Mouse (Mus musculus): ENCODE results near the gene Dctn1.

Dctn1 gene

DNA sequence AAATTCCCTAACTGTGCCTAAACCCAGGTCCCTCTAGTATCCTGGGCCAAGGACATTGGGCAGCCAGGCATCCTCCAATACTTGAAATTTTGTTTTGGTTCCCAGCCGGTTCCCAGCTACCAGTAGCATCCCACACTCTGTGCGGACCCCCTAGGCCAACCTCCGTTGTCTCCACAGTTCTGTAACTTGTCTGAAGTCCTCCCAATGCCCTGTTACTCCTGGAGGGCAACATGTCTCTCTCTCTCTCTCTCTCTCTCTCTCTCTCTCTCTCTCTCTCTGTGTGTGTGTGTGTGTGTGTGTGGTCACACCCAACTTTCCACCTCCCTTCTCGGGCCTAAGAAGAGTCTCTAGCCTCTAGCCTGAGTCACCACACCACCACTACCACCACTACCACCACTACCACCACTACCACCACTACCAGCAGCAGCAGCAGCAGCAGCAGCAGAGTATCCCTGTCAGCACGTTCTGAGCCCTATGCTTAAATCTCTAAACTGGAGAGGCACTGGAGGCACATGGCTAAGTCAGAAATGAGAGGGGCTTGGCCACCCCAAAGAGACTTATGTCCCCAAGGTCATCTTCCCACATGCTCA is 29.3 kb upstream of the Dctn1 start:
- no peak for DNase-seq (ENCODE audit: low spot score in 2 of 2)

DNA sequence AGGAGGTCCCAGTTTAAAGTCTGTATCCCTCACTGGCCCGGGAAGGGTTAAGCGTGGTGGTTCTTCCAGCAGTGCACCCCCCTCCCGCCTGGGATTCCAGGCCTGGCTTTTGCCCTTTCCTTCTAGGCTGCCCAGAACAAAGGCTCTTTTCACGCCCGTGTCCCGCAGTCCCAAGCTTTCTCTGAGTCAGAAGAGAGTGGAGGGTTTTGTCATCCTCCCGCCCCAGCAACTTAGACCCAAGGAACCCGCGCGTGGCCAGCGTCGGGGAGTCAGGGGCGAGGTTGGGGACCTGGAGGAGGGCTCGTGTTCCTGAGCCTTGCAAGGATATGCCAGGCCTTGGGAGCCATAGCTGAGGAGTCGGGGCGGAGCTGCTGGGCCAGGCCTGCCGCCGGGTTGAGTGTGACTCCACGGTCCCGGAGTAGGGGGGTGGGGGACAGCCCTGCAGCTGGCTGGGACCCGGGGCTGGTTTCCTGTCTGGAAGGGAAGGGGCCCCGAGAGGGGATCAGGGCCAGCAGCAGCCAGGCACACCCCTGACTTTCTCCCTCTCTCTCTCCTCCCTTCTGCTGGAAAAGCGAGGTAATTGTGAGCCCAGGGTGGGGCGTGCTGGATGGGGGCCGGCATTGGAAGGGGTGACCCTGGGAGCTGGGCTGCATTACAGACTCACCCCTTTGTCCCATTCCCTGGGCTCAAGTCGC is 28.7 kb upstream of the Dctn1 start:
- peak; percentile 16 to 31 for DNase-seq (ENCODE audit: low spot score in 2 of 2)

DNA sequence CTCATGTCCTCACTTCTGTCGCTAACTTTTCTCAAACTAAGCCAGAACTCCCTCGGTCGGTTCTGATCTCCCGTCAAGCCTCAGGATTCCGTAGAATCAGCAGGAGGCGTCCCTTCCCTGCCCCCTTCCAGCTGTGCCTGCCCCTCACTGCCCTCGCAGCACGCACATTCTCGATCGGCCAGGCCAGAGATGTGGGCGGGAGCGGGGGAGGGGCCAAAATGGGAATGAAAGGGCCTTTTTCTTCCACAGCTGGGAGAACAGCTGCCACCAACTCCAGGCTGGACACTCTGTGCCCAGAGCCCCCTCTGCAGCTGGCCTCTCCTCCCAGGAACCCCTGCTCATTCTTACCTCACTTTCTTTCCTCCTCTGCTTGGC is 28.2 kb upstream of the Dctn1 start:
- peak in 1 of 2 experiments; percentile 61 for DNase-seq (ENCODE audit: low spot score in 2 of 2)

GRCm38 (mm10) chr6:83138056-83138455 is 27.7 kb upstream of the Dctn1 start:
- peak in 1 of 2 experiments; percentile 27 for DNase-seq (ENCODE audit: low spot score in 2 of 2)

DNA sequence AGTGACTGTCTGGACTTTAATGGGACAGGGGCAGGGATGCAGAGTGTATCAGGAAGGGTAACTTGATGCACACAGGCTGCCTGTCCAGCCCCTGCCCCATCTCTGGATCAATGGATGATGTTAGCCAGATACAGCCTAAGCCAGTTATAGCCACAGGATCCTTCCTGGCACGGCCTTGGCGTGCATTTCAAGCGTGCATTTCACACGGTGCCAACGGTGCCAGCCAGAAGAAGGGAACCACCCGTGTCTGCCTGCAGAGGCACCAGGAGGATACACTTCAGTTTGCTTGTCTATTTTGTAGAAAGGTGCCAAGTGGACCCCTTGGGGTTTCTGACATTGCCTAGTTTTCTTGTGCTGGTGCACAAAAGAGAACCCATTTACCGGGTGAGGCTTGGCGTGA is 25.7 kb upstream of the Dctn1 start:
- DNase-seq (ENCODE audit: low spot score in 2 of 2) = peak in 1 of 2 experiments; percentile 13

DNA sequence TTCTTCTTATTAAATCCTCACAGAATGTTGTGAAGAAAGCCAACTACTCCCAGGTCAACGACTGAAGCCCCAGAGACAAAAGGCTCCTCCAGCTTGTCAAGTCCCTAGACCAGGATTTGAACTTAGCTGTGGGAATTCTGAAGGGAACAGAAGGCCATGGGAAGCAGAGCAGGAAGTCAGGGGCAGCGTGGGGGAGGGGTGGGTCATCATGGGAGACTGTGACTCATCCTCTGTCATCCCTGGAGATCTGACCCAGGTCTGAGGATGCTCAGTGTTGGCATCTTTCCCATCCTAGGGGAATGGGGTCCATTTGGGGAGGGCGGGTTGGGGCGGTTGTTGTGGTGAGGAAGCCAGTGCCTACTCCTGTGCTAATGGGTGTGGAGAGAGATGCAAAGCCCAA is 24.1 kb upstream of the Dctn1 start:
- DNase-seq (ENCODE audit: low spot score in 2 of 2) = no peak

DNA sequence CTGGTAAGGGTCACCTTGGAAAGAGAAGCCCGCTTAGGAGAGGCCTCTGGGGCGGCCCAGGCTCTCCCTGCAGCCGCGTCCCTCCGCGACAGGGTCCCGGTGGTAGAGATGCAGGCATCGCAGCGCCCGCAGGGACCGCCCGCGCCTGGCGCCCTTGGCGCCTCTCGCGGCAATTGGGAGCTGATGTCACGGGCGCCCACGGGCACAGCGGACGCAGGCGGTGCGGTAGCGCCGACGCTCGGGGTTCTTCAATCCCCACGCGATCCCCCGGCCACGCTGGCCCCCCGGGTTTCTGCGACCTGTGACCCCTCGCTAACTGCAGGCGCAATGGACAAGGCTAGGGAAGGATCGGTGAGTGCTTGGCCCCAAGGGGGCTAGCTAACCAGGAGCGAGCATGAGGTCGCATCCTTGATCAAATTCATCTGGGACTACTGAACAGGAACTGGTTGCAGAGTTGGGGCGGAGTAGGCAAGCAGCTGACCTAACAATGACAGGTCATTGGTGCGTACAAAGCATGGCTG is 23.4 kb upstream of the Dctn1 start:
- peak in 1 of 2 experiments; percentile 17 for DNase-seq (ENCODE audit: low spot score in 2 of 2)

DNA sequence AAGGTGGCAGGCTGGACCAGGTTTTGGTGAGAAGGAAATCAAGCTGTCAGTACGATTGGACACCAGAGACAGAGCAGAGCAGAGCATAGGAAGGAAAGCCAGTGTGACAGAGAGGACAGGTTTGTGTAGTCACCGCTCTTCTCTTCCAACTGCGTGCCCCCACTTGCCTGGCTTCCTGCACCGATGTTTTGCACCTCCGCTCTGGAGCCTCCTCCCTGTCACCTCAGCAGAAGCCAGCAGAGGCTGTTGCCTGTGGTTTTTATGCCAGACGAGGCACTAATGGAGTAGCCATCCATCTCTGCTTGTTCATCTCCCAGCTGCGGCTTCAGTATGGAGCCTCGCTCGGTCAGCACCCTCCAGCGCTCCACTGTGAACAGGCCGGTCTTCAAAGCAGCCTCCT is 22.8 kb upstream of the Dctn1 start:
- no peak for DNase-seq (ENCODE audit: low spot score in 2 of 2)

- DNase-seq (ENCODE audit: low spot score in 2 of 2) = no peak
Measured at GRCm38 (mm10) chr6:83145209-83145608, 20.5 kb upstream of the Dctn1 start.

DNA sequence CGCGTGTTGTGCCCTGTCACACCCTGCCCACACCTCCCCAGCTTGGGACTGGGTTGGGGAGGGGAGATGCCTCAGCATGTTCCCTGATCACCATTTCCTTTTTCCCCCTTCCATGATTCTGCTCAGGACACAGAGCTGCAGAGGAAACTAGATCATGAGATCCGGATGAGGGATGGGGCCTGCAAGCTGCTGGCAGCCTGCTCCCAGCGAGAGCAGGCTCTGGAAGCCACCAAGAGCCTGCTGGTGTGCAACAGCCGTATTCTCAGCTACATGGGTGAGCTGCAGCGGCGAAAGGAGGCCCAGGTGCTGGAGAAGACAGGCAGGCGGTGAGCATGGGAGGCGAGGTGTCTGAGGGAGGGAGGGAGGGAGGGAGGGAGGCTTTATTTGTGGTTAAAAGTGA is 19.9 kb upstream of the Dctn1 start:
- DNase-seq (ENCODE audit: low spot score in 2 of 2) = no peak

DNA sequence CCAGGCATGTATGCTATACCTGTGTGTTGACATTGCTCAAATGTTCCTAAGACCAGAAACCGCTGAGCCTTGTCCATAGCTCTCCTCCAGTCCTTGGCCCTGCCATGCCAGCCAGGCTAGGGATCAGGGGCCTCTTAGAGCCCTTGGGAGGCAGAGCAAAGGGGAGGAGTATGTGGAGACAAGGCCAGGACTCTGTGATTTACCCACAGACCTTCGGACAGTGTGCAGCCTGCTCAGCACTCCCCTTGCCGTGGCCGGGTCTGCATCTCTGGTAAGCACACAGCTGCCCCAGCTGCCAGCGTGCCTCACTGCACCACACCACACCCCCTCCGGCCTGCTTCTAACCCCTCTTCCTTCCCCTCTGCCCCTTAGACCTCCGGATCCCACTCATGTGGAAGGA is 18.4 kb upstream of the Dctn1 start:
- DNase-seq (ENCODE audit: low spot score in 2 of 2) = no peak

GRCm38 (mm10) chr6:83151721-83152120 is 14.0 kb upstream of the Dctn1 start:
- no peak for DNase-seq (ENCODE audit: low spot score in 2 of 2)

DNA sequence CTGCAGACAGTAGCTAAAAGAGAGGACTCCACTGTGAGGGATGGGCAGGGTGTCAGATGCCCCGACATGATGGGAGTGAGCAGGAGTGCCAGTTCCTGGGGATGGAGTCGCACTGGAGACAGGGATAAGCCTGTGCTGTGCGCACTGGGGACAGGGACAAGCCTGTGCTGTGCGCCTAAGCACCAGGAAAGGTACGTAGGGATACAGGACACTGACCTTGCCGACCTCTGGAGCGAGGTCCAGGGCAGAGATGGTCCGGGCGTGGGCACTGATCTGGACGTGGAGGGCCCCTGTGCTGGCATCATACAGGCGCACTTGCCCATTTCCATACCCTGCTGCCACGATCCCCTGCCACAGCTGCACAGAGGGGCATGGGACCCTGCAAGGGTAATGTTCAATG is 12.7 kb upstream of the Dctn1 start:
- DNase-seq (ENCODE audit: low spot score in 2 of 2) = no peak

GRCm38 (mm10) chr6:83153485-83153884 is 12.2 kb upstream of the Dctn1 start:
- DNase-seq (ENCODE audit: low spot score in 2 of 2) = no peak

DNA sequence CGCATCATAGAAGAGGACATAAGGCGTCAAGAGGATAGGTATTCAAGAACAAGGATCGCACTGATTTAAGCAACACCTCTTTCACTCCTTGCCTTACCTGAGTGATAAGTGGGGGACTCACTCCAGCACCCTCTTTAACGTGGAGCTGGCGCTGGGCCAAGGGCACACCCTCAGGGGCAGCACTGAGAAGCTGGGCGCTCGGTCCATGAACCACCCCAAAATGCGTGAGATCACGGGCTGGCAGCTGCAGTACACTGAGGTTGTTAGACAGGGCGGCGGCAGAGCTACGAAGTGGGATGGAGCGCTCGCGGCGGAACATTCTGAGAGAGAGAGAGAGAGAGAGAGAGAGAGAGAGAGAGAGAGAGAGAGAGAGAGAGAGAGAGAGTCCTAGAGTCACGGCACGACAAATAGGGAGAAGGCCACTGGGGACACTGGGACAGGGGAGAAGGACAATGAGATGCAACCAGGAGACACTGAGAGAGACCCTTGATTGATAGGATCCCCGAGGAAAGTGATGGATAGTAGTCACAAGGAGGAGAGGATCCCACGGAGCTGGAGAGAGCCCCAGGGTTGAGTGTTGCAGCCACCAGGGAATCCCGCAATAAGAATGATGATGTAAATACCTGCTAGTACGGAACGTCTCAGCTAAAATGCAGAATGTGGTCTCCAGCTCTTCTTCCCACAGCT is 10.0 kb upstream of the Dctn1 start:
- DNase-seq (ENCODE audit: low spot score in 2 of 2) = no peak

- DNase-seq (ENCODE audit: low spot score in 2 of 2) = peak; percentile 18 to 49
Measured at GRCm38 (mm10) chr6:83156259-83156684, 9.4 kb upstream of the Dctn1 start, which contains the start of the genes Wdr54 and 1700003E16Rik. Gene Wdr54 (minus strand): TSS chr6:83156397. Gene 1700003E16Rik (plus strand): TSS chr6:83156404.

GRCm38 (mm10) chr6:83159456-83159855 is 6.3 kb upstream of the Dctn1 start:
- DNase-seq (ENCODE audit: low spot score in 2 of 2) = peak in 1 of 2 experiments; percentile 56

- DNase-seq (ENCODE audit: low spot score in 2 of 2) = no peak
Measured at GRCm38 (mm10) chr6:83161442-83161841, 4.3 kb upstream of the Dctn1 start.

GRCm38 (mm10) chr6:83161921-83162641 is 3.6 kb upstream of the Dctn1 start:
- no peak for DNase-seq (ENCODE audit: low spot score in 2 of 2)

DNA sequence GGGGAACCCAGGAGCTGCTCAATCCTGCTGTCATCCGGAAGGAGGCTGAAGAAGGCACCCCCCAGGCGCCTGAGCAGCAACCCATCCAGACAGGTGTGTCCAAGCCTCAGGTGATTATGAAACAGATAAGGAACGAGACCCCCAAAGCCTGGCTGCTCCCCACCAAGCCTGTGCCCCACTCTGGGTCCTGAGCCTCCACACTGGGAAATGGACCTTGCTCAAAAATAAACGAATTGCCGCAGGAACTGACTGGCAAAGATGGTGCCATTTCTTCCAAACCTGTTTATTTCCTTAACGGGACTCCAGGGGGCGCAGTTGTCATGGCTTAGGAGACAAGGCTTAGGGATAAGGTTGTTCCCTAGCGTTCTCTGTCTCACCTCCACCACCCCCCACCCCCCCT is 3.0 kb upstream of the Dctn1 start:
- peak; percentile 27 to 74 for DNase-seq (ENCODE audit: low spot score in 2 of 2)

DNA sequence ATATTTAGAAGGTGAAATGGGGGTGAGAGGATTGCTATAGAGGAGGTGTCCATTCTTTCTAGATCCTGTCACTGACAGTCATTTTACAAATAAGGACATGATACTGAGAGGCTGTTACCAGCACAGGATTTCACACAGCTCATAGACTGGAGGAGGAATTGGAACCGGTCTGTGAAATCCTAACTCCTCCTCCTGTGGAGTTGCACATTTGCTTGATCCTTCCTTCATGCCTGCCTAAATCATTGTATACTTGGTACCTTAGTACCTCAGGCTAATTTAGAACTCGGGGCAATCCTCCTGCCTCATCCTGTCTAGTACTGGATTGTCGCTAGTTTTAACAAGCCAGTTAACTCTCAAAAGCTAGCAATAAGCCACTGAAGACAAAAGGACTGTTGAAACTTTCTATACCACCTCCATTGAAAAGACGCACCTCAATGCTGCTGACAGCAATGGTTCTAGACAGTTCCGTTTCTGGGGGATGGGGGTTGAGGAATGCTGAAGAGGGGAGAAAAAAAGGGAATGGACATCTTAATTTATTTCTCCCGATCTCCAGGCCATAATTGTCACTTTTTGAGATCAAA is 604 bp upstream of the Dctn1 start:
- DNase-seq (ENCODE audit: low spot score in 2 of 2) = no peak

DNA sequence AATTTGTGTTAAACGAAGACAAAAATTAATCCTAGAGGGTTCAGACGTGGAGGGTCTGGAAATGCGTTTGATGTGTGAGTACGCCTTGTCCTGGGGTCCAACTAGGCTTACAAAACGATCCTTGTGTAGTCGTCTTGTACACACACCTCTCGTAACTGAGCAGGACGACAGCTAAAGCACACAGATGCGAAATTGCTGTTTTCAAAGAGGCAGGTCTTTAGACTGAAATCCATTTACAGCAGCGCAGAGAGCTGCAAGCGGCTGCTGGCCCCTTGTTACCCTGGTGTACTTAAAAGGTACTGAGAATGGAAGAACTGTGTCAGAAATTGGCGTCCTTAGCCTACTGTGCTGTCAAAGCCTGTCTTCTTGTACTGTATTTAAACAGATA is 517 bp downstream of the Dctn1 start:
- no peak for DNase-seq (ENCODE audit: low spot score in 2 of 2)
